Mouse (Mus musculus): ENCODE measurements around the gene Dock9. TPM values are rescaled to one million over a fixed set of nuclear protein-coding genes. Genes with fewer than 3 reads are reported as not detected.

The Dock9 gene
- polyA plus RNA-seq, 1 experiment from 2014 or later = 11.1 TPM

GRCm38 (mm10) chr14:121795536-121795935 is 2.1 kb downstream of the Dock9 start:
- WGBS = 73% methylated on average over 7 of the region's 7 CpGs
- no peak for DNase-seq (ENCODE audit: low spot score)
- H3K4me2 ChIP-seq (ENCODE audit: low read length) = no peak overlapping the region
- H3K9me3 ChIP-seq (replicated peaks; ENCODE audit: low read length) = no peaks in the 10 kb centered on the region
- no peaks in the 10 kb centered on the region for H3K27me3 ChIP-seq (ENCODE audit: insufficient read depth, low read length)
- no peak overlapping the region for H3K4me3 ChIP-seq (replicated peaks; ENCODE audit: low read depth, low read length)
- H3K27ac ChIP-seq = no peak overlapping the region
- no peak for TF ChIP-seq CTCF (IDR thresholded peaks at IDR 0.05; ENCODE audit: low read depth)
- H3K4me1 ChIP-seq (replicated peaks; ENCODE audit: insufficient read depth, low read length) = 0 out of 2 replicates have a peak, but pooled peaks cover 9% of the 10 kb centered on the region
- H3K9ac ChIP-seq (ENCODE audit: low read depth, low read length) = no peak overlapping the region
- no peaks in the 10 kb centered on the region for H3K36me3 ChIP-seq (ENCODE audit: insufficient read depth, low read length)
- ATAC-seq (replicated peaks; ENCODE audit: low FRiP score, low read depth) = no peak

GRCm38 (mm10) chr14:121793639-121794038 is 4.0 kb downstream of the Dock9 start:
- no peak for TF ChIP-seq CTCF (IDR thresholded peaks at IDR 0.05; ENCODE audit: low read depth)
- H3K9ac ChIP-seq (ENCODE audit: low read depth, low read length) = no peak overlapping the region
- H3K9me3 ChIP-seq (replicated peaks; ENCODE audit: low read length) = no peaks in the 10 kb centered on the region
- peak; percentile 37 for DNase-seq (ENCODE audit: low spot score)
- H3K4me1 ChIP-seq (replicated peaks; ENCODE audit: insufficient read depth, low read length) = 0 out of 2 replicates have a peak, but pooled peaks cover 9% of the 10 kb centered on the region
- no peak overlapping the region for H3K4me3 ChIP-seq (replicated peaks; ENCODE audit: low read depth, low read length)
- WGBS = 41% methylated on average over 5 of the region's 5 CpGs
- no peak overlapping the region for H3K4me2 ChIP-seq (ENCODE audit: low read length)
- H3K27ac ChIP-seq = no peak overlapping the region
- no peaks in the 10 kb centered on the region for H3K27me3 ChIP-seq (ENCODE audit: insufficient read depth, low read length)
- ATAC-seq (replicated peaks; ENCODE audit: low FRiP score, low read depth) = no peak
- no peaks in the 10 kb centered on the region for H3K36me3 ChIP-seq (ENCODE audit: insufficient read depth, low read length)

- no peak overlapping the region for H3K27ac ChIP-seq
- no peak for ATAC-seq (replicated peaks; ENCODE audit: low FRiP score, low read depth)
- WGBS = 87% methylated on average over 2 of the region's 2 CpGs
- DNase-seq (ENCODE audit: low spot score) = no peak
- no peaks in the 10 kb centered on the region for H3K27me3 ChIP-seq (ENCODE audit: insufficient read depth, low read length)
- H3K4me3 ChIP-seq (replicated peaks; ENCODE audit: low read depth, low read length) = no peak overlapping the region
- H3K9me3 ChIP-seq (replicated peaks; ENCODE audit: low read length) = no peaks in the 10 kb centered on the region
- H3K4me1 ChIP-seq (replicated peaks; ENCODE audit: insufficient read depth, low read length) = 0 out of 2 replicates have a peak, but pooled peaks cover 8% of the 10 kb centered on the region
- no peaks in the 10 kb centered on the region for H3K36me3 ChIP-seq (ENCODE audit: insufficient read depth, low read length)
- no peak for TF ChIP-seq CTCF (IDR thresholded peaks at IDR 0.05; ENCODE audit: low read depth)
- H3K9ac ChIP-seq (ENCODE audit: low read depth, low read length) = no peak overlapping the region
- no peak overlapping the region for H3K4me2 ChIP-seq (ENCODE audit: low read length)
Observed at GRCm38 (mm10) chr14:121791935-121792334, 5.7 kb downstream of the Dock9 start.

GRCm38 (mm10) chr14:121791112-121791511 is 6.5 kb downstream of the Dock9 start:
- no peaks in the 10 kb centered on the region for H3K36me3 ChIP-seq (ENCODE audit: insufficient read depth, low read length)
- no peaks in the 10 kb centered on the region for H3K9me3 ChIP-seq (replicated peaks; ENCODE audit: low read length)
- ATAC-seq (replicated peaks; ENCODE audit: low FRiP score, low read depth) = no peak
- H3K4me3 ChIP-seq (replicated peaks; ENCODE audit: low read depth, low read length) = no peak overlapping the region
- no peak overlapping the region for H3K27ac ChIP-seq
- no peak overlapping the region for H3K9ac ChIP-seq (ENCODE audit: low read depth, low read length)
- 69% methylated on average over 7 of the region's 7 CpGs for WGBS
- no peak for DNase-seq (ENCODE audit: low spot score)
- H3K4me1 ChIP-seq (replicated peaks; ENCODE audit: insufficient read depth, low read length) = 0 out of 2 replicates have a peak, but pooled peaks cover under 1% of the 10 kb centered on the region
- no peaks in the 10 kb centered on the region for H3K27me3 ChIP-seq (ENCODE audit: insufficient read depth, low read length)
- TF ChIP-seq CTCF (IDR thresholded peaks at IDR 0.05; ENCODE audit: low read depth) = no peak
- no peak overlapping the region for H3K4me2 ChIP-seq (ENCODE audit: low read length)

GRCm38 (mm10) chr14:121789273-121789672 is 8.4 kb downstream of the Dock9 start:
- 88% methylated on average over 3 of the region's 3 CpGs for WGBS
- H3K9ac ChIP-seq (ENCODE audit: low read depth, low read length) = no peak overlapping the region
- H3K4me2 ChIP-seq (ENCODE audit: low read length) = no peak overlapping the region
- no peaks in the 10 kb centered on the region for H3K4me1 ChIP-seq (replicated peaks; ENCODE audit: insufficient read depth, low read length)
- no peaks in the 10 kb centered on the region for H3K36me3 ChIP-seq (ENCODE audit: insufficient read depth, low read length)
- H3K27me3 ChIP-seq (ENCODE audit: insufficient read depth, low read length) = no peaks in the 10 kb centered on the region
- no peak overlapping the region for H3K4me3 ChIP-seq (replicated peaks; ENCODE audit: low read depth, low read length)
- no peak for TF ChIP-seq CTCF (IDR thresholded peaks at IDR 0.05; ENCODE audit: low read depth)
- ATAC-seq (replicated peaks; ENCODE audit: low FRiP score, low read depth) = no peak
- no peak overlapping the region for H3K27ac ChIP-seq
- no peaks in the 10 kb centered on the region for H3K9me3 ChIP-seq (replicated peaks; ENCODE audit: low read length)
- no peak for DNase-seq (ENCODE audit: low spot score)

- no peaks in the 10 kb centered on the region for H3K4me1 ChIP-seq (replicated peaks; ENCODE audit: insufficient read depth, low read length)
- no peaks in the 10 kb centered on the region for H3K36me3 ChIP-seq (ENCODE audit: insufficient read depth, low read length)
- peak overlapping the region; percentile 28; the same call in 1 of the 2 replicates for H3K27ac ChIP-seq
- H3K4me2 ChIP-seq (ENCODE audit: low read length) = no peak overlapping the region
- H3K9me3 ChIP-seq (replicated peaks; ENCODE audit: low read length) = no peaks in the 10 kb centered on the region
- H3K27me3 ChIP-seq (ENCODE audit: insufficient read depth, low read length) = no peaks in the 10 kb centered on the region
- DNase-seq (ENCODE audit: low spot score) (no peak), ATAC-seq (replicated peaks; ENCODE audit: low FRiP score, low read depth) (no peak)
- H3K4me3 ChIP-seq (replicated peaks; ENCODE audit: low read depth, low read length) = no peak overlapping the region
- no peak for TF ChIP-seq CTCF (IDR thresholded peaks at IDR 0.05; ENCODE audit: low read depth)
- WGBS = 85% methylated on average over 6 of the region's 6 CpGs
- no peak overlapping the region for H3K9ac ChIP-seq (ENCODE audit: low read depth, low read length)
Observed at GRCm38 (mm10) chr14:121788451-121788850, 9.2 kb downstream of the Dock9 start.

GRCm38 (mm10) chr14:121787430-121787829 is 10.2 kb downstream of the Dock9 start:
- H3K9me3 ChIP-seq (replicated peaks; ENCODE audit: low read length) = no peaks in the 10 kb centered on the region
- H3K4me2 ChIP-seq (ENCODE audit: low read length) = no peak overlapping the region
- ATAC-seq (replicated peaks; ENCODE audit: low FRiP score, low read depth) = peak; percentile 91
- H3K27ac ChIP-seq = peak overlapping the region; percentile 64
- no peak for DNase-seq (ENCODE audit: low spot score)
- H3K27me3 ChIP-seq (ENCODE audit: insufficient read depth, low read length) = no peaks in the 10 kb centered on the region
- no peak overlapping the region for H3K4me3 ChIP-seq (replicated peaks; ENCODE audit: low read depth, low read length)
- no peaks in the 10 kb centered on the region for H3K36me3 ChIP-seq (ENCODE audit: insufficient read depth, low read length)
- no peaks in the 10 kb centered on the region for H3K4me1 ChIP-seq (replicated peaks; ENCODE audit: insufficient read depth, low read length)
- no peak for TF ChIP-seq CTCF (IDR thresholded peaks at IDR 0.05; ENCODE audit: low read depth)
- WGBS = 67% methylated on average over 12 of the region's 12 CpGs
- no peak overlapping the region for H3K9ac ChIP-seq (ENCODE audit: low read depth, low read length)

Measured in kidney, postnatal 0 days (tissue).